Mouse (Mus musculus): ENCODE data around the gene Saysd1. TPM values are rescaled to one million over a fixed set of nuclear protein-coding genes. Genes with fewer than 3 reads are reported as not detected.

Saysd1 gene
- total RNA-seq, 2 experiments from 2014 or later, result 5.2 to 6.0 TPM

- intact Hi-C loops (cut with DNase I), result loop anchor here (5.0 kb wide), 1 partner anchor 144 kb away; no protein-coding TSS in a partner anchor
- DNase-seq, result no peak
Observed at GRCm38 (mm10) chr14:20113189-20113961, 25.0 kb downstream of the Saysd1 start.

DNA sequence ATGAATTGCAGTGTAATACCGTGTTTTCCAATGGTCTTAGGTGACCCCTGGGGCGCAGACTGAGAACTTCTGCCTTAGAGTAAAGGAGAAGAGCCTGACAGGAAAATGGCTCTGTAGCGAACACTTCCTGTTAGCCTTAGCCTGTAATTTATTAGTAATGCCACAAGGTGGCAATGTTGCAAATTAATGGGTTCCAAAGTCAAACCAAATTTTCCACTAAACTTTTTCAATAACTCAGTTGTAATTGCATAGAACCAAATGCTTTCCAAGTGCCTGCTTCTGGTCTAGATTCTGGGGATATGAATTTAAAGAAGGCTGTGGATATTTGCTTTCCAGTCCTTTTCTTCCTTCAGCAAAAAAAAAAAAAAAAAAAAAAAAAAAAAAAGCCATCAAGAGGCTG lies 26.1 kb downstream of the Saysd1 start:
- no peak for DNase-seq
- intact Hi-C loops (cut with DNase I), result loop anchor here (5.0 kb wide), 1 partner anchor 145 kb away; no protein-coding TSS in a partner anchor

DNA sequence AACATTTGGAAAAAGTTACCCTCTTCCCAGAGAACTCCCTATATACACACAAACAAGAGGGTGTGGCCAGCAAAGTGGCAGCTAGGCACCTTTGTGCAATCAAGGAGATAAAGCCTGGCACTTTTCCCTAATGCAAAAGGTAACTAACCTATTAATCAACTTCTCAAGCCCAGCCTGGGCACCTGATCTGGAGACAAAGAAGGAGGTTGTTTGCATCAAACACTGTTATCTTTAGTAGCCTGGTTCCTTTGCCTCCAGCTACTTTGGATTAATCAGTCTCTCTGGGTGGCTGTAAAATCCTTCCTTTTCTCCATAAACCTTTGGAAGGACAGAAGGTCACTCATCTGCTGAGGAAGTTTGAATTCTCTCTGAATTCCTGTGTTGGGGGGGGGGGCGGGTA lies 27.4 kb downstream of the Saysd1 start:
- no peak for DNase-seq
- intact Hi-C loops (cut with DNase I), result loop anchor here (5.0 kb wide), 1 partner anchor 146 kb away; no protein-coding TSS in a partner anchor

GRCm38 (mm10) chr14:20106271-20106670 lies 32.1 kb downstream of the Saysd1 start:
- intact Hi-C loops (cut with DNase I), result no loop called here
- DNase-seq, result no peak

- no peak for DNase-seq
- intact Hi-C loops (cut with DNase I), result no loop called here
Observed at GRCm38 (mm10) chr14:20103207-20103606, 35.1 kb downstream of the Saysd1 start.

DNA sequence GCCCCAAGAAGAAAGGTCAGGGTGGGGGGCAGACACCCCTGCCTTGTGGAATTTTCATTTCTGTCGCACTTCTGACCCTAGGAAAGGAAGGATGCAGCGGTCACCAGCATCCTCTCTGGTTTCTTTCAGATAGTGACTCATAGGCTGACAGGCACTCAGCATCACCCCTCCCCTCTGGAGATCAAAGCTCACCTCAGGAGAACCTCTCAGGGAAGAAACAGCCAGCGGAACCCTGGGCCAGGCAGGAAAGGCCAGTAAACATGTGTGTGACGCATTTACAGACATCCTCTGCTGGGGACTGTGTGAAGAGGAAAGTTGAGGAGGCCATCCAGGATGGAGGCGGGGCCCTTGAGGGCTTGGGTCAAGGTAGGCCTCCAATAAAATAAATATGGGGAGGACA lies 40.3 kb downstream of the Saysd1 start:
- intact Hi-C loops (cut with DNase I), result no loop called here

GRCm38 (mm10) chr14:20094942-20095341 lies 43.4 kb downstream of the Saysd1 start:
- DNase-seq, result no peak
- intact Hi-C loops (cut with DNase I), result no loop called here

More for the DNA sequence above, 40.3 kb downstream of the Saysd1 start:
- DNase-seq, result no peak

DNA sequence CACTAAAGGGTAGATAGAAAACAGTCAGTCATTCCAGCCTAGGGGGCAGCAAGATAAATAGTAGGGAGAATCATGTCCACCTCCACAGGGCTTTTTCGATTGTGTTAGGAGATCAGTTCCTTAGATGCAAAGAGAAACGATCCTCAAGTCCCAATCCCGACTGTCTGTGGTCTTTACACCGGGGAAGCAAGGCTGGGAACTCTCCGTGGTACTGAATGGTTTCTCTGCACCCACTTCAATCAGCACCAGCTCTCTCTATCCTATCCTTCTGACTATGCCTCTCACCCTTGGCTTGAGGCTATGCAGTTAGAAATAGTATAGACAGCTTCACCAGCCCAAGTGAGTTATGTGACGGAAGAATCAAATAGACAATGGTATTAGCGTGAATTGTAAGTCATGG lies 44.8 kb downstream of the Saysd1 start:
- intact Hi-C loops (cut with DNase I), result no loop called here
- DNase-seq, result no peak

DNA sequence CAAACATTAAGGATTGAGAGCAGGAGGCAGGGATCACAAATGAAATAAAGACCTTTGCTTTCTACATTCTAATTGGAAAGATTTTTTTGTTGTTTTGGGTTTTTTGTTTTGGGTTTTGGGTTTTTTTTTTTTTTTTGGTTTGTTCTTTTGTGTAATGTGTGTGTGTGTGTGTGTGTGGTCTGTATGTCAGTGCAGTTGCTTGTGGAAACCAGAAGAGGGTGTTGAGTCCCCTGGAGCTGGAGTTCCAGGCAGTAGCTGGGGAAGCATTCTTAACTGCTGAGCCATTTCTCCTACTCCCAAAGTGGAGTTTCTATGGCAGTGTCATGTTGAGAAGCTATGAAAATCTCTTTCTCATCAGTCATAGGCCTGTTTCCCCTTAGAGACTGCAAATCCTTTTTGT lies 54.0 kb downstream of the Saysd1 start:
- no peak for DNase-seq
- intact Hi-C loops (cut with DNase I), result no loop called here

DNA sequence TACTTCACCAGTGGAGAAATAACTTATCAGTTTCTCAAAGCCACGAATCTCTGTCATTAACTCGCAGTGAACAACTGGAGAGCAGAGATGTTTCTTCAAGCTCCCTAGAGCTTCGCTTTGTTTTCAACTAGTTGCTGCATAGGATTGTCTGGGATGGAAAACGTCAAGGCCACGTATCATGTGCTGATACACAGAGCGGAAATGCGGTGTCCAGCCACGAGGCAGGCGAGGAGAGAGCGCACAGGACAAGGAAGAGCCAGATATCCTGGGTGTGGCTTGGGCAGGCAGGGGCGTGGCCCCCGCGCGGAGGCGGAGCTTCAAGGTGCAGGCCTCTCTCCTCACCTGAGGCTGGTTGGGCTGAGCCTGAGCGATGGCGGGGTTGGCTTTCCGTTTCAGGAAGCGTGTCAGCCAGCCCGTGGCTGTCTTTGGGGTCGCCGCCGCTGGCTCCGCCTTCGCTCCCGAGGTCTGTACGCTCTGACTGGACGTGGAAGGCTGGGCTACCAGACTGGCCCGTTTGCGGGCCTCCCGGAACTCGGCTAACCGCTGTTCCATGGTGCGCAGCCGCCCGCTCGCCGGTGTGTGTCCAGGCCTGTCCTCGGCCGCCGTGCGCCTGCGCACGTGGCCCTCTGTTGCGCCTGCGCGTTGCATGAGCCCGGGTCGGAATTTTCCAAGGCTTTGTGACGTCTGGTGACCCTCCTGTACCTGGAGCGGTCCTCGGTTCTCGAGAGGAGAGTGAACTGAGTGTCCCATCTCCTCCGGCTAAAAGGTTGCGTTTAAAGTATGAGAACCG lies 55.6 kb downstream of the Saysd1 start:
- peak; percentile 90 for DNase-seq
- intact Hi-C loops (cut with DNase I), result no loop called here

- intact Hi-C loops (cut with DNase I), result no loop called here
- no peak for DNase-seq
Observed at GRCm38 (mm10) chr14:20081937-20082533, 56.3 kb downstream of the Saysd1 start.

DNA sequence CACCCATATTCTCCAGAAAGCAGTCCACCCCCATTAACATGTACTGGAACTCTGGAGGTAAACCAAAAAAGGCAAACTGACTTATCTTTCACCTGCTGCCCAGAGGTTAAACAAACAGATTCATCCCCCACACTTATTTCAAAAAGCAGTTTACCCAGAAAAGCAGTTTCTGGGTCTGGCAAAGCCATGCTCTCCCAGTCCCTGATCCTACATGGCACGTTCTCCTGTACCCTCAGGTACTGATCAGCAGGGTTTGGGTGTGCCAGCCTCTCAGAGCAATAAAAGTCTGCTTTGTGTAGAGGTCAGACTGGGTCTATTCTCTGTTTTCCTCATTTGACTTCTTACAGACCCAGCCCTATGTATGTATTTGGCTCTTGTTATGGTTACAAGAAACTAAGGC lies 57.2 kb downstream of the Saysd1 start:
- no peak for DNase-seq
- intact Hi-C loops (cut with DNase I), result no loop called here

DNA sequence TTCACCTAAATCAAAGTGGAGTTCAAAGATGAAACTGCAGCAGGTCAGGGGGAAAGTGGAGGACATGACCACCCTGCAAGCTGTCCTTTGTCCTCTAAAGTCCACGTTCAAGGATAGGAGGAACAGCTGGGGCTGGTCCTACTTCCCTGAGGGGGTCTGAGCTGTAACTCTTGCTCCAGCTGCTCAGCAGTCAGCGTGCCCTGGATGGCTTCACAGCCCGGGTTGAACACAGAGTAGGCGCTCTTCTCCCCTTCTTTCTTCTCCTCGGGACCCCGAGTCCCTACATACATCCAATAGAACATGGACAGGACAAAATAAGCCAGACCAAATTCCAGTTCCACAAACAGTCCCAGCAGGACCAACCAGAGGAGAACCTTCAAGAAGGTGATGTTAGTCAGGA lies 61.2 kb downstream of the Saysd1 start:
- intact Hi-C loops (cut with DNase I), result no loop called here
- DNase-seq, result no peak

- no peak for DNase-seq
- intact Hi-C loops (cut with DNase I), result no loop called here
Observed at GRCm38 (mm10) chr14:20075544-20075943, 62.8 kb downstream of the Saysd1 start.

- intact Hi-C loops (cut with DNase I), result loop anchor here (5.0 kb wide), 1 partner anchor 183 kb away; no protein-coding TSS in a partner anchor
- DNase-seq, result no peak
Observed at GRCm38 (mm10) chr14:20074759-20075158, 63.6 kb downstream of the Saysd1 start.

DNA sequence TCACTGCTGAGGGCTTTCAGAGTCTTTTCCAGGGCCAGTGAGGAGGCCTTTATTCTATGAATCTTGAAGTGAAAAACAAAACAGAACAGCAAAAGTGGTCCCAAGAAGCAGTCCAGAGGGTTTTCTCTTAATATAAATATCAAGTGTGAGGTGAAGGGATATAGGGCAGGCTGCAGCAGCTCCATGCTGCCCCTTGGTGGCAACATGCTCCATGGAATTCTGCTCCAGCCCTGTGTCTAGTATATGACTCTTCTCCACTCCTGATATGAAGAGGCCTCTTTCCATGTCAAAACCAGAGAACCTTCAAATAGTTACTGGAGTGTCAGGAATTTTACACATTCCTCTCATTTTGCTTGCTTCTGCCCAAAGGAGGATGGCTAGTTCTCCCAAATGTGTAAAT lies 67.7 kb downstream of the Saysd1 start:
- intact Hi-C loops (cut with DNase I), result loop anchor here (5.0 kb wide), 1 partner anchor 187 kb away; no protein-coding TSS in a partner anchor
- DNase-seq, result peak; percentile 41

GRCm38 (mm10) chr14:20068365-20068764 lies 70.0 kb downstream of the Saysd1 start:
- peak; percentile 23 for DNase-seq
- intact Hi-C loops (cut with DNase I), result loop anchor here (2.0 kb wide), 1 partner anchor 228 kb away; no protein-coding TSS in a partner anchor

GRCm38 (mm10) chr14:20067293-20068074 lies 70.8 kb downstream of the Saysd1 start:
- intact Hi-C loops (cut with DNase I), result loop anchor here (2.0 kb wide), 1 partner anchor 227 kb away; no protein-coding TSS in a partner anchor

DNA sequence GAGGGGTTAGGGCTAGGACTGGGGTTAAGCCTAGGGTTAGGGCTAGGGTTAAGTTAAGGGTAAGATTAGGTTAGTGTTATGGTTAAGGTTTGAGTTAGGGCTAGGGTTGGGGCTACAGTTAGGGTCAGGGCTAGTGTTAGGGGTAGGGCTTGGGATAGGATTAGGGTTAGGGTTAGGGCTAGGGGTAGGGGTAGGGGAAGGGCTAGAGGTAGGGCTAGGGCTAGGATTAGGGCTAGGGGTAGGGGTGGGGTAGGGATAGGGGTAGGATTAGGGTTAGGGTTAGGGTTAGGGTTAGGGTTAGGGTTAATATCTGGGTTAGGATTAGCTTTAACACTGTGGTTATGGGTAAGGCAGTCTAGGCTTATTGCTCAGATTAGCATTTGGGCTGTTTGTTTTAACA lies 73.6 kb downstream of the Saysd1 start:
- DNase-seq, result no peak
- intact Hi-C loops (cut with DNase I), result loop anchor here (5.0 kb wide), 3 partner anchors 87 to 347 kb away; partner anchors contain the start of gene Gng2

More at GRCm38 (mm10) chr14:20067293-20068074, 70.8 kb downstream of the Saysd1 start:
- peak; percentile 70 for DNase-seq

DNA sequence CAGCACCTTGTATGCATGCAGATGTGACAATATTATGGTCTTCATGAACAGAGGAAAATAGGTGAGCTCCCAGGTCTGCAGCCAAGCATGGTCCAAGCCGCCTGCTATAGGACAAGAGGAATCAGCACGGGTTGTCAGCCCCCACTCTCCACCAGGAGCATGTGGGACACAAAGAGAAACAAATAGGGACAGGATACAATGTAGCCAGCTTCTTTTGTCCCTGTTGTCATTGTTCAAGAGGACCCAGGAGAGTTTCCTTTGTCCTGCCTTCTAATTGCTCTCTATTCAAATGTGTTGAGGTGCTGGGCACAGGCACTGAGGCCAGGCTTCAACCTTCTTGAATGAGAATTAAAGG lies 89.9 kb downstream of the Saysd1 start:
- DNase-seq, result no peak
- intact Hi-C loops (cut with DNase I), result no loop called here
